Mouse (Mus musculus): ENCODE measurements at regions not wholly inside any gene's neighbourhood (a gene's known extent, or its start where the extent isn't known, plus 50 kb on each side); places are given as distances from the start of the nearest gene placed in this dataset.

DNA sequence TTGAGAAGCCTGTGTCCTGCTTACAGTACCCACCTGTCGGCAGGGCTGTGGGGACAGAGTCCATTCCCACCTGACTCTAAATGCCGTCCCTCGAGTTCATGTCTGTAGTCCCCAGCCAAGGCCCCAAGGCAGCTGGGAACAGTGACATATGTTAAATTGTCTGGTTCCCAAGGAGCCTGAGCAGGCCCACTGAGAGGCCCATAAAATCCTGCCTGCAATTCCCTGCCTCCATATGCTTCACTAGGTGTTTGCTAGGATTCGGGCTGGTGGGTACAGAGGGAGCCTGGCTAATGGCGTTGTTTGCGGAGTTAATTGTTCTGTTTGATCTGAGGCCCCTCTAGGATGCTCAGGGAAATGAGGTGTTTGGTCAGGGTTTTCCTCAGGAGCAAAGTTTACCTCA lies 258.8 kb upstream of the 9630041A04Rik start:
- TF ChIP-seq POLR2A (IDR thresholded peaks at IDR 0.05; ENCODE audit: insufficient read depth, low read length) (no peak), CTCF (IDR thresholded peaks at IDR 0.05; ENCODE audit: low read depth, low read length) (no peak)

All from ES-Bruce4 (cell line).